Mouse (Mus musculus) kidney, postnatal 36 days (tissue): Measurements from ENCODE around the gene LTO1.

Source experiments
- DNase-seq, 2 experiments: peaks; one replicate each; pipeline ENCODE4 v3.0.0; 2021 to 2022; ENCODE audit warnings: mixed read lengths in 2 of 2

LTO1 gene

DNA sequence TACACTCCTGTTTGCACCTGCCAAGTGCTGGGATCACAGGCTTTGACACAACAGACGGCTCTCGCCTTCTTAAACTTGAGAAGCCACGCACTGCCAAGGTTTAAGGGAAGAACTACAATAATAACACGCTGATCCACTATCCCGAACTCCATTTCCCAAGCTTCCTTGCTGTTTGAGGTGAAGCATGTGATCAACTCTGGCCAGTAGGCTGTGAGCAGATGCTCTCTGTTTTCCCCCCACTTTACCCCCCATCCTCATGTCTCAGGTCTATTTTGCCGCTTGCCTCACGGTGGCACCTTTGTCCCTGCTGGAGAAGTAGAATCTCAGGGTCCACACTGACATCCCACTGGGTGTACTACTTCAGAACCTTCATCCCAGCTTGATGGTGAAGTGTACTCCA, 6.2 kb upstream of the LTO1 start:
- no peak for DNase-seq

DNA sequence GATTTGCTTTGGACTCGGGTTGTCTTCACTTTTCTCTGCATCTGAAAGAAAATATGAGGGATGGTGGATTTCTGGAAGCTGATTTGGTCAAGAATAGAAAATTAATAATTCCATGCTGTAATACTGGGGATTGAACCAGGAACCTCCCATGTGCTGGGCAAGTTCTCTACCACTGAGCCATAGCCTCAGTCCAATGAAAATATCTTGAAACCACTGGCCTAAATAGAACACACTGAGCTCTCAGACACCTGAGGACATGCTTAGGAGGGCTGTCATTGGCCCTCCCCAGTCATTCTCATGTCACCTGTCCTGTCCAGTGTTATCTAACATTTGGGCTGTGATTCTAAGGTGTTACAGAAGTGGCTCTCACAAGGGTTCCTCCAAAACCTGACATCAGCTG, 3.8 kb upstream of the LTO1 start:
- DNase-seq: no peak

DNA sequence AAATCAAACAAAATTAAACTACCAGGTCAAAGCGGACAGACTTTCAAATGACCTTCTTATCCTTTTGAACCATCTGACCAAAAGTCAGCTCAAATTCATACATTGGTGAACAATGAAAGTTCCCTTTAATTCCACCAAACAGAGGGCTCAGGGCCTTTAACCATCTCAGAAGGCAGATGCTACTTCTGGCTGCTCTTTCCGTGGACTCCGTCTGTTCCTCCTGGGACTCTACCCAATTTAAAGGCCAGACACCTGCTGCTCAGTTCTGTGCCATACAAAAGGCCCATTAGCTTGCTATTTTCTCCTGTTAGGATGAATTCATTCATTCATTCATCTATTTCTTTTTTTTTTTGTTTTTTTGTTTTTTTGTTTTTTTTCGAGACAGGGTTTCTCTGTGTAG, 2.0 kb upstream of the LTO1 start:
- no peak for DNase-seq

DNA sequence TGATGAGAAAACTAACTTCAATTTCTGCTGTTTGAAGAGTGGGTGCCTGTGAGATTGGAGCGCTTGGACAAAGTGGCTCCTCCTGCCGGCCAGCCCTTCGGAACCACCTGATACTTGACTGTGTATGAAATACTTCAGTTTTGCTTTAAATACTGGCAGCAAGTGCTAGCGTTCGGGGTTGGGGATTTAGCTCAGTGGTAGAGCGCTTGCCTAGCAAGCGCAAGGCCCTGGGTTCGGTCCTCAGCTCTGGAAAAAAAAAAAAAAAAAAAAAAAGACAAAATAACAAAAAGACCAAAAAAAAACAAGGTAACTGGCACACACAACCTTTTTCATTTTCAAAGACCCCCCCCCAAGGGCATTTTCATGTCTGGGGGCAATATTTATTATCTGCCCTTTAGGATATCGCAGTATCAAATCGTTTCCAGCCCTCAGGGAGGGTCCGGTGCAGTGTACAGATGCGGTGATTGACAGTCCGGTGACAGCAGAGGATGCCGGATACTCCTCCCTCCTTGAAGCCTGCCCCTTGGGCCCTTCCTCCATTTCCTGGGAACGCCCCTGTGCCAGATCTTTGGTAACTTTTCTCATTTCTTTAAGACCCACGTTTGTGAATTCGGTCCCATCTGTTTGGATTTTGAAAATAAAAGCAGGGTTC, 478 bp upstream of the LTO1 start:
- peak in 1 of 2 experiments; percentile 46 for DNase-seq

DNA sequence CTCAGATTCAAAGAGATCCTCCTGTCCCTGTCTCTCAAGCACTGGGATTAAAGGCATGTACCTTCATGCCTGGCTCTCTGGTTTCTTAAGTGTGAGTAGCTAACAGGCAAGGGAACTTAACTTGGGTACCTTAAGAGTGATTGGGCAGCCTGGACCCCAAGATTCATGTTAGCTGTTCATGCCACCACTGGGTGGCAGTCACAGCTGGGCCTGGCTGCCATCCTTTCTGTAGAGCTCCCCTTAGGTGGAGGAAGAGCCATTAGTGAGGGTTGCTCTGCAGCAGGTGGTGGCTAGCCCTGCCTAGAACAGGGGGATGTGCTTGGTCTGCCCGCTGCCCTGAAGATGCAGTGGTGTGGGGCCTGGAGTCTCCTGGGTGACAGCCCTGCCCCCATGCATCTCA, 3.9 kb downstream of the LTO1 start:
- DNase-seq: no peak

DNA sequence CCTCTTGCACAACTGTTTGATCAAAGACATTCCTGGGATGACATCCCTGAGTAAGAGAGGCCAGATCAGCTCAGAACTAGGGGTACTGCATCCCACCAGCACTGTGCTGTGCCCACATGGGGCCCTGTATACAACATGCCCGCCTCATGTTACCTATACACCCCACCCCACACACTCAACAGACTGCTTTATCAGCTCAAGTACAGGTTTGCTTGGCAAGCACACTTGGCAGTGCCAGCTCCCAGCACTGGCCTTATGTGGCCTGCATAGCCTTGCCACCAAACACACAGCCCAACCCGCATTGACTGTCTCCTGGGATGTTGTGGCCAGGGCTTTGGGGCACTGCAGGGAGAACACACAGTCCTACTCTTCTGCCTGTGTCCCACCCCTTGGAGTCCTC, 12.7 kb downstream of the LTO1 start:
- DNase-seq: no peak

DNA sequence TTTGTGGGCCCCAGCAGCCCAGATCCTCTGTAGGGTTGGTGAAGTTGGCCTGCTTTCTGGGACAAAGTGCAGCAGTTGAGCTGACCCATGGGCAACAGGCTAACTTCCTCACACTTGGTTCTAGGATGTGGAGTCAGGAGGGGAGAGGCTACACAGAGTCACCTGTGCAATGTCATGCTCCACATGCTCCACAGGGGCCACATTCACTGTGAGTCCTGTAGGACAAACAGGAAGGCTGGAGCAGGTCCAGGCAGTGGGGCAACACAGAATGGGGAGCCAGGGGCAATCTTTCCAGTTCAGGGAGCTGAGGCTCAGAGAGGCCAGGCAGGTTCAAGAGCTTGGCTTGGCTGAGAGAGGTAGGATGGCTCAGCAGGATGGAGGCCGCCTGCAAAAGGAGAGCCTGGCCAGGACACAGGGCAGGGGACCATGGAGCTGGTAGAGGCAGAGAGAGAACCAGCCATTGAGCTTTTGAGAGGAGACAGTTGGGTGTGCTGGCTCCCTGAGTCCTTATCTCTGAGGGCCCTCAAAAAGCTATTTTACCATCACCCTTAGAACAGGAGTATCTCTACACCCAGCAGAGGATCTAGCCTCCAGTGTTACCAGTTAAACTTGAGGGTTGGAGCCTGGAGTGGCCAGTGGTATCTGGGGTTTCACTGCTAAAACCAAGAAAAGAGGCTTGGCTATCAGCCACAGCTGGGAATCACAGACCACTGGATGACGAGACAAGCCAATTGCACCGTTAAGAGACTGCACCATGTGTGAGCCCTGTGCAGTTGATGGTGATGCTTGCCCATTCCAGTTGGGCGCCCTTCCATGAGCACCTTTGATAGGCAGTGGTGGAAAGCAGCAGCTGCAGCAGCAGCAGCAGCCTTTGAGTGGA, 13.3 kb downstream of the LTO1 start:
- peak; percentile 24 to 58 for DNase-seq

DNA sequence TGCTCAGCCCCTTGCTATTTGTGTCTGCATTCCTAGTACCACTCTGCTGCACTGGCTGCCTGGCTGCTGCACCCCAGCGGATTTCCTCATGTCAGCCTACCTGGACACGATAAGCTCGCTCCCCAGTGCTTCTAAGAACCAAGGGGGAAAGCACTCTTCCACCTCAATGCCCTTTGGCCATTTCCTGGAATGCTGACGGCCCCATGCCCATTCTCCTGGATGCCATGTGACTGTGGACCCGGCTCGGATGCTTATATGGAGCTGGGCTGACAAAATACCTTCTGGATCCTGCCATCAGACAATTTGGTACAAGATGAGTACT, 13.9 kb downstream of the LTO1 start:
- DNase-seq: peak in 1 of 2 experiments; percentile 53

DNA sequence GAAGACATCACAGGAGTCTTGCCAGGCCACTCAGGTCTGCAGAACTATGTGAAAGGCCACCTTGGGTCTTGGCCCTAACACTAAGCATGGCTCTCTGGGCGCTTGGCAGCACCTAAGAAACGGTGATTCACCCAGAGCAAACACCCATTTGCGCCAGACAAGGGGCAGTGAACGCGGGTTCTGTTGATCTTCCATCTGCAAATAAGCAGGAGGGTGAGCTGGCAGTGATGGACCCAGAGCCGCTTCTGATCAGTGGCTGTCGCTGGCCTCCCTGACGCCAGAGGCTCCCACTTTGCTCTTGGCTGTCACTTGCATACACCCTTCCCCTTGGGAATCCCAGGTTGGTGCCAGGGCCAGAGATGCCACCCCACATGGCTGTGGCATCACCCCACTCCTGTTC, 14.6 kb downstream of the LTO1 start:
- peak in 1 of 2 experiments; percentile 14 for DNase-seq

DNA sequence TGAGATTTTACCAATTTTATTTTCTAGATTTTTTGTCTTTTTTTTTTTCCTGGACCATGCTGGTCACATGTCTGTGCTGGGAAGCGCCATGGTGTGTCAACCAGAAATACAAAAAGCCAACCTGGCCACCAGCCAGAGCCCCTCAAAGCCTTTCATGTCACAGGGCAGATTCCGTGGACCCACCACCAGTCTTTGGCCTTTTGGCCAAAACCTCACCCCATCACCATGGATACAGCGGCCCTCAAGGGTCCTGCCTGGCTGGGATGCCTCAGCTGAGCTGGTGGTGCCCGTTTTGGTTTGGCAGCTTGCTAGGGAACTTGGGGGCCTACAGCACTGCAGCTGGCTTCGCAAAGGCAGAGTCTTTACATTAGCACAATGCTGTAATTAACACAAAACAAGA, 15.0 kb downstream of the LTO1 start:
- DNase-seq: peak in 1 of 2 experiments; percentile 19

DNA sequence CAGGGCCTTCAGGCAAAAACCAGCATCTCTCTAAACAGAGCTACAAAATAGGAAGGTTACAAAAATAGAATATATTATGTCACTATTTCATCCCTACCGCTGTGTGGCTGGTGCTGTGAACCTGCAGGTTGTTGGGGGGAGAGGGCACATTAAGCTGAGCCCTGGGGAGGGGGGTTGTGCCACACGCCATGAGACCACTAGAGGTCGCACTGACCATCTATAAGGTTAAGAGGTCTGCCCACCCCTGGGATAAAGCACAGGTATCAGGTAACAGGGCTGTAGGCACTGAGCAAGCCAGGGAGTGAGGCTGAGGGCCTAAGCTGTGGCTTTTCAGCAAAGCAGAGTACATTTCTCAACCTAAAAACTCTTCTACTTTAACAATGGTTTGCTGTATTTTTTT, 16.9 kb downstream of the LTO1 start:
- DNase-seq: peak in 1 of 2 experiments; percentile 53

DNA sequence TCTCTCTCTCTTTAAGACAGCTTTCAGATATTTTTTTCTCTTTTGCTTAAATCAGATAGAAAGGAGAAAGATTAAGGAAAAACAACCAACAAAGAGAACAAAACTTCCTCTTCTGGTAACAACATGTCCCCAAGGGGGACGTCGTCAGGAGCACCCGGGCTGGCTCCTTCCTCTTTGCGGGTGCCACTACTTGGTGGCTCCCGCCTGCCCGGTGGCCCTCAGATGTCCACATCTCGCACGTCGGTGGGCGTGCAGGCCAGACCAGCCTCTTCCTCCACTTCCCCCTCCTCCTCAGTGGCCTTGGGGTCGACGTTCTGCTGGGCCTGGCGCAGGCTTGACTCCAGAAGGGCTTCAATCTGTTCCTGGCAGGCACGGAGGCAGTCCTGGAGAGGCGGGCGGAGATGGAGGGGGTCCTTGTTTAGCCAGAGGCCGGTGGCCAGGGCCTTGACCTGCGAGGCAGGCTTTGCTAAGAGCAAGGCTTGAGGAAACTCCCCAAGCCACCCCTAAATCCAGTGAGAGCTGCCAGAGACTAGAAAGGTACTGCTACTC, 17.6 kb downstream of the LTO1 start:
- DNase-seq: peak in 1 of 2 experiments; percentile 3

DNA sequence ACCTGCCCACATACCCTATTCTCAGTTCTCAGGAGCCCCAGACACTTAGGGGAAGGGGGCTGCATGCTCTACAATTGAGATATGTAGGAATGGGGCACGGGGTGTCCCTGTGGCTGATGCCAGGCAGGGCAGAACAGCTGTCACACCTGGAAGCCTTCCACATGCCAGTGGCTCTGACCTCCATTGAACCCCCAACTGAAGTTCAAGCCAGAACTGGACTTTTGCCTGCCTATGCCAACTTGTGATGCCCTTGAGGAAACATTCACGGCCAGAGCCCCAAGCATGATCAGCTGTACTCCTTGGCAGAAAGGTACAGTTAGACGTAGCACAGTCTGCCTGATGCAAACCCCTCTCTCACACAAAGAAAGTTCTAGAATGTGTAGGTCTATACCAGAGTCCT, 18.4 kb downstream of the LTO1 start:
- DNase-seq: peak; percentile 75 to 76

DNA sequence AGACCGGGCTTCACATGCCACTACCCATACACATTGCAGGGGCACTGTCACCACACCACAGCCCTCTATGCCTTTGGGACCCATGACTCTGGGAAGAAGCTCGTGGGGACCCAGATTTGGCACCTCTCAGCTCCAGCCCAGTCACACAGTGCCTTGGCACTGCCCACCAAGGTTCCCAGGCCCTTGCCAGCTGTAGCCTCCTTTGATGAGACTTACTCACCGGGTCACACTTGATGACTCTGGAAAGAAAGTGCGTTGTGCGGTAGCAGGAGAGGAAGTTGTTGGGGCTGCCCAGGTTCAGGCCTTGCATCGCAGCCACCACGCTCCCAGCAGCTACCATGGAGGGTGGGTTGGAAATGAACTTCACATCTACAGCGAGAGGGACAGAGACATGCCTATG, 18.9 kb downstream of the LTO1 start:
- peak in 1 of 2 experiments; percentile 11 for DNase-seq

DNA sequence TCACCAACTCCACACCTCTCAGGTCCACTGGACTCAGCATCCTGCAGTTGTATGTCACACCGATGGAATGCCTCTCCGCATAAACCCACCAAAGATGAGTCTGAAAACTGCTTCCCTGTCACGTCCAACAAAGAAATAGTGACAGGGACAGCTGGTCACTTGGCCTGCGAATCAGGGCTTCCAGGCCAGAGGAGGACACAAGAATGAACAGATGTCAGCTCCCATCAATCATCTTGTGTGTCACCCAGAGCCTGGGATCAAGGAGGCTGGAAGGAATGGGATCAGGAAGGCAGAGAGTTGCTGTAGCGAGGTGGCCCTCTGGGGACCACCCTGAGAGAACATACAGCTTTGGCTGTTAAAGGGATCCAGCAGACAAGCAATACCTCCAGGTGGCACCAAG, 20.0 kb downstream of the LTO1 start:
- no peak for DNase-seq

DNA sequence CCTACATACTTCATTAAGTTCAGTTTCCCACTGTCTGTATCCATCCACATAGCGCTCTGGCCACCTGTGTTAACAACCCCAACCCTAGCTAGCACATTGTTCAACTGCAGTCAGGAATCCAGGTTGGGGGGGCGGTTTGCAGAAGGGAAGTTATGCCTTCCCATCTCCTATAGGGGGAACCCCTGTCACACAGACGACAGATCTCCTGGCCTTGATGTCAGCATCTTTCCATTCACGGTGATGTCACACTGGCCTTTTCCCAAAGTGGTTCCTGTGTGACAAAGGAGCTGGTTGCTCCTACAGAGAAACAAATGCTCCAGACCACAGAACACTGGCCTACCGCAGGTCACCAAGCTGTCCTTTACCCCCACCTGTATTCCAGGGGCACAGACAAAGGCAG, 20.7 kb downstream of the LTO1 start:
- DNase-seq: peak; percentile 30 to 39

DNA sequence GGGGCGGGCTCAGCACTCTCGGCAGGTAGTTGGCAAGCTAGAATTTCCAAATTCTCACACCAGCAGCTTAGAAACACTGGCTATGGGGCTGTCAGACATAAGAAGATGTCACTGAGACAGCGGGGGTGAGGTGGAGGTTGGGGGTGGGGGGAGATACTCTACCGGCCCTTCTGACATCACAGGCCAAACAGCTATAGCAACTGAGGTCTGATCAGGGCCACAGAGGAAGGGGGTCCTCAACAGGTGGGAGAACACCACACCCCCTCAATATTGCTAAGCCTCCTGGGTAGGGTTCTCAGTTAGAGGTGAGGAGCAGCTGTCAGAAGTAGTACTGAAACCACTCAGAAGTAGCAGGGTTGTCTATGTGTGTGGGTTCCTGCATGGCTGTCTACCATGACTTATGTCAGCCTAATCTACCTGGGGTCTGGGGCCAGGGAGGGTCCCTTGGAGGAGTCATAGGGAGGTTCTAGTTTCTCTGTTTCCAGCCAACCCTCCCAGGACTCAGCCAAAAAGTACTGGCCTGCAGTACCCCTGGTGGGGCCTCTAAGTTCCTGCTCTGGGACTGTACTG, 21.5 kb downstream of the LTO1 start:
- no peak for DNase-seq

DNA sequence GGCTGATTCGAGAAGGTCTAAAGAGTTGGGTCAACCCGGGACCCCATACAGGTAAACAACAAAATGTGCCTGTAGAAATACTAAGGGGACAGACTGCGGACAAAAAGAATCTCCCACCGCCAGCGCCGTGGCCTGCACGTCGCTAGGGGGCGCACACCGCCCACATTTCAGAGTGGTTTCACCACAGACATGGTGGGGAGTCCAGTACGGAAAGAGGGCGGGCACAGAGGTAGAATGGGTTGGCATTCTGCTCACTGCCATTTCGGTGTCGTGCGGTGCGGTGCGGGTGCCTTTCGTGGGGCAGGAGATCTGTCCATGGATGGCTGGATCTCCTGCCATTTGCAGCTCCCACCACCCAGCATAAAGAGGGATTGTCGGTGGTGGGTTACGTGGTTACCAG, 22.6 kb downstream of the LTO1 start:
- DNase-seq: peak; percentile 87 to 95

DNA sequence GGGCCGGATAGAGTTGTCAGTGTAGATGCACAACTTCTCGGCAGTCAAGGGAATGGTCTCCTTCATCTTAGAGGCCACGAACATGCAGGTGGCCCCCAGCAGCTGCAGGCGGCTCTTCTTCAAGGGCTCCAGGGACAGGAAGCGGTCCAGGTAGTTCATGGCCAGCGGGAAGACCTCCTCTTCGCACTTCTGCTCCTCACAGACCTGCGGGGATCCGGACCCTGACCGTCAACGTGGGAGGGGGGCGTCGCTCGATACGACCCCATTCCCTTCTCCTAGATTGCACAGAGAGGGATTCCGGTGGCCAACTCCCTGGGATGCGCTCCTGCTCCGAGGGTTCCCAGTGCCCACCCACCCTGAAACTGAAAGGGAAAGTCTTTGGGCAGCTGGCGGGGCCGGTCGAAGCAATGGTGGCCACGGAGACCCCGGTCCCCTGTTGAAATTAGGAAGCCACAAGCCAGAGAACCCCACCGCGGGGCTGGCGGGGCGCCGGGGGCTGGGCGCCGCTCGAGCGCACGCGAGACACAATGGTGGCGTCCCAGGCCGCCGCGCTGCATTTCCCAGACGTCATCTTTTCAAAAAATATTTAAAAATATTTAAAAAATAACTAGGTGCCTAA, 23.1 kb downstream of the LTO1 start:
- DNase-seq: peak in 1 of 2 experiments; percentile 49

DNA sequence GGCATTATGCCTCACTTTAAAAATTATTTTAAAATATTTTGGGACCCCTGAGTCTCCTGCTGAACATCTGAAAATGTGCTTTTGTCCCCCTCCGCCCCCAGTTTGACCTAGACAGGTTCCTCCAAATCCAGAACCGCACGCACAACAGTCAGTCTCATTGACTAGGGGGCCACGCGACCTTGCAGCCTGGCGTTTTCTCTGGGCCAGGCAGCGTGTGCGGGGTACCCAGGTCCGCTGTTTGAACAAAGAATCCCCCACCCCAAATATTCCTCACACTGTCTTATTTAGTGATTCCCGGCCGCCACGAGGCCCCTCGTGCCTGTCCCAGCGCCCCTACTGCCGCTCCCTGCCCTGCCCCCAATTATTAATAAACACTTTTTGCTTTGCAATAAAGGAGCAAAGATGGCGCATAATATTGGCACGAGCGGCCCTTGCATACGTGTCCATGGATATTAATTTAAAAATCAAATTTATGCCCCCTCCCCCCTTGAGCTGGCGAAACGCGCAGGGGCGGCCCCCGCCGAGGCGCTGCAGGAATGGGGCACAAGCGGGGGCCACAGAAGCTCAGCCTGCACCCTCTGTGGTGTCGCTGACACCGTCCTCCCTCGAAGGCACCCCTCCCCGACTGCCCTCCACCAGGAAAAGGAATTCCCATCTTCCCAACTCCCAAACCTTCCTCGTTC, 23.9 kb downstream of the LTO1 start:
- DNase-seq: peak in 1 of 2 experiments; percentile 33

DNA sequence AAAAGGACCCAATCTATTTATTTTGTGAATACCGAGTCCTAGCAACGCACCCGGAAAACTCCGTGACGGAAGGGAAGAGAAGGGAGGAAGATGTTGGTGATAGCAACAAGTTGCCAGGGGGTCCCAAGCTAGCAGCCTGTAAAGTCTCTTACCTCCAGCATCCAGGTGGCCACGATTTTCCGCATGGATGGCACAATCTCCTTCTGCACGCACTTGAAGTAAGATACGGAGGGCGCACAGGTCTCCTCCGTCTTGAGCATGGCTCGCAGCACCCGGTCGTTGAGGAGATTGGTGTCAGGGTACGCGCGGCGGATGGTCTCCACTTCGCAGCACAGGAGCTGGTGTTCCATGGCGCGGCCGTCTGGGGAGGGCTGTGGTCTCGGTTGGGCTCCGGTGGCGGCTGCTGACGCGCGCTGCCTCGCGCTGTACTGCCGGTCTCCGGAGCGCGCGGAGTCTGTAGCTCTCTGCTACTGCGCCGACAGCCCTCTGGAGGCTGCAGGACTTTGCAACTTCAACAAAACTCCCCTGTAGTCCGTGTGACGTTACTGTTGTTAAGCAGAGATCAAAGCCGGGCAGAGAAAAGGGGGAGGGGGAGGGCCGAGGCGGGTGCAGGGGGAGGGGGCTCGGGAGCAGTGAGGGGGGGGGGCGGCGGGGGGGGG, 24.6 kb downstream of the LTO1 start, which contains the start of gene Ccnd1:
Ccnd1 (minus strand) TSS at position 582 of the 659 bp plus-strand sequence.
- DNase-seq: peak; percentile 77 to 87

DNA sequence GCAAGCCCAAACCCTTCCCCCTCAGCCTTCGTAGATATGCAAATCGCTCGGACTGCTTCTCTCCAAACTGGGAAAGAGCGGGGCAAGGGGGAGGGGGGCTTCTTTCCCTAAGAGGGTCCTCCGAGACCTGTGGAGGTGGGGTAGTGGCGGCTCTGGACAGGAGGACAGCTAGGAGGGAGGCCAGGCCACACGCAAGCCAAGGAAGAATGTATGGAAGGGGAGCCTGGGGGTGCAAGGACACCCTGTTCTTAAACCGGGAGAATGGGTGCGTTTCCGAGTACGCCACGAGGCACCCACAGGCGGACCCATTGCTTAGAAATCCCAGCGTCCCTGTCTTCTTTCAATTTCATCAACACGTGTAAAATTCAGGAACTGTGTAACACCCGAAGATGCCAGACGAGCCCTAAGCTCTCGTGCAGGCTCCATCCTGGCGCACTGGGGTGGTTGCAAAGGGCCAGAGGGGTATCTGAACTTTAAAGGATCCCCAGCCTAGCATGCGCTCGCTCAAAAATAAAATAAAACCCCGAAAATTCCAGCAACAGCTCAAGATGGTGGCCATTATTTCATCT, 25.2 kb downstream of the LTO1 start:
- peak; percentile 25 to 48 for DNase-seq
